Mouse (Mus musculus) embryonic facial prominence, embryonic 14.5 days (tissue): ENCODE measurements around the gene Wdr63. TPM values are rescaled to one million over a fixed set of nuclear protein-coding genes. Genes with fewer than 3 reads are reported as not detected.
A peak's percentile ranks its signal among the peaks of the same experiment; 100 is the strongest.

Experiments used
- ATAC-seq: fragments of 200-750 bp; cut with Nextera tagmentation; 2 replicates; pipeline ENCODE4 v1.8.0; 2017; ENCODE audit warnings: low read depth, moderate number of reproducible peaks, moderate TSS enrichment
- DNase-seq: peaks from one replicate; pipeline ENCODE4 v3.0.0-alpha.2; 2015; ENCODE audit warnings: low spot score
- H3K27ac ChIP-seq: fragments of 300-500 bp; sonication (generic); replicated peaks from 2 replicates; pipeline ENCODE4 v1.5.1; 2014; ENCODE audit warnings: low read depth, mild to moderate bottlenecking, low read length, moderate library complexity
- H3K27me3 ChIP-seq: fragments of 300-500 bp; sonication (generic); replicated peaks from 2 replicates; pipeline ENCODE4 v1.6.1; 2014; ENCODE audit warnings: low read length; ENCODE audit not compliant: control insufficient read depth, insufficient read depth
- H3K36me3 ChIP-seq: fragments of 300-500 bp; sonication (generic); 2 replicates; pipeline ENCODE4 v1.6.1; 2014; ENCODE audit warnings: low read length, mixed read lengths; ENCODE audit not compliant: control insufficient read depth, insufficient read depth
- H3K4me1 ChIP-seq: fragments of 300-500 bp; sonication (generic); 2 replicates; pipeline ENCODE4 v1.6.1; 2014; ENCODE audit warnings: antibody characterized with exemption, low read length; ENCODE audit not compliant: control insufficient read depth, insufficient read depth
- H3K4me2 ChIP-seq: fragments of 300-500 bp; sonication (generic); 2 replicates; pipeline ENCODE4 v1.6.1; 2014; ENCODE audit warnings: low read depth, mild to moderate bottlenecking, low read length, moderate library complexity, mixed read lengths
- H3K4me3 ChIP-seq: fragments of 300-500 bp; sonication (generic); 2 replicates; pipeline ENCODE4 v1.5.1; 2014; ENCODE audit warnings: low read depth, mild to moderate bottlenecking, low read length
- H3K9ac ChIP-seq: fragments of 300-500 bp; sonication (generic); 2 replicates; pipeline ENCODE4 v1.6.1; 2014; ENCODE audit warnings: low read depth, mild to moderate bottlenecking, low read length, moderate library complexity, mixed read lengths
- H3K9me3 ChIP-seq: fragments of 300-500 bp; sonication (generic); 2 replicates; pipeline ENCODE4 v1.6.1; 2016; ENCODE audit warnings: low read length; ENCODE audit not compliant: control insufficient read depth
- WGBS: fragments of 180-500 bp; shearing (Covaris S2); extraction: QIAGEN DNeasy Blood & Tissue Kit; methylation state at CpG from one replicate; pipeline ENCODE4 v1.1.7; 2014; 5-methylcytosine and 5-hydroxymethylcytosine counted together
- polyA plus RNA-seq: library from polyadenylated mRNA; unstranded; fragments of >200 nt; fragmentation: Nextera tagmentation; extraction: Ambion mirVana; gene quantifications from 2 replicates; pipeline ENCODE4 v1.2.1, GENCODE M21; 2014

Wdr63 gene
- polyA plus RNA-seq, 1 experiment from 2014 or later, result 2.3 TPM

DNA sequence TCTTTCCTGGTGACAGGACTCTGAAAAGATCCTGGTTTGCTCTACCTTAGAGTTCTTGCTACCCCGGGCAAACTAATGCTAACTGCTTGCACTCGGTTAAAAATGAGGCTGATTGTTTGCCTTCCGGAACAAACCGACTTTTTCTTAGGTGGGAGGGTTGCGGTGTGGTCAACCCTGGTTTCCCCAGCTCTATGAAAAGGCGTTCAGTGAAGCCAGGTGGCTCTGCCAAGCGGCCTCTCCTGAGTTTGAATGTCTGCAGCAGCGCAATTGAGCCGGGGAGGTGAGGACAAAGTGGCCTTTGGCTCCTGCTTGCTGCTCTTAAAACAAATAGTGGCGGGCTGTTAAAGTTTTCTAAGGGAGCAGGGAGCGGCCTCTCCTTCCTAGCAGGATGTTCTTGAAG lies 42.6 kb upstream of the Wdr63 start:
- H3K36me3 ChIP-seq, result no peaks in the 10 kb centered on the region
- ATAC-seq, result no peak
- H3K4me2 ChIP-seq, result peak overlapping the region; percentile 92
- no peaks in the 10 kb centered on the region for H3K9me3 ChIP-seq
- peaks cover 30% of the 10 kb centered on the region for H3K27me3 ChIP-seq
- no peak overlapping the region for H3K27ac ChIP-seq
- H3K4me1 ChIP-seq, result peaks cover 10% of the 10 kb centered on the region
- WGBS, result 22% methylated on average over 11 of the region's 11 CpGs
- DNase-seq, result peak; percentile 29
- H3K9ac ChIP-seq, result peak overlapping the region; percentile 59; the same call in 1 of the 2 replicates
- H3K4me3 ChIP-seq, result peak overlapping the region; percentile 44

DNA sequence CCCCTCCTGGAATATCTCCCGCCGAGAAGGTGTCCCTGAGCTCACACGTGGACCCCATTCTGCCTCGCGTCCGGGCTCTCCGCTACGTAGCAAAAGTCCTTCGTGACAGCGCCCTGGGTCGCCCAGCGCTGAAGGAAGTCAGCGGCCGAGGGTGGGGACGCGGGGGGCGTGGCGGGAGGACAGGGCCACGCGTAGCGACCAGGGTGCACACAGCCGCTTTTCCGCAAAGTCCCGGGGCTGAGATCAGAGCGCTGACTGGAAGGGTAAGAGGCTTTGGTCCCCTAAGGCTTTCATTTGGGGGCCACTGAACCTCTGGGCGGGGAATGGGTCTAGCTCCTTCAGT lies 42.1 kb upstream of the Wdr63 start:
- DNase-seq, result peak; percentile 19
- no peak for ATAC-seq
- peak overlapping the region; percentile 59 for H3K9ac ChIP-seq

DNA sequence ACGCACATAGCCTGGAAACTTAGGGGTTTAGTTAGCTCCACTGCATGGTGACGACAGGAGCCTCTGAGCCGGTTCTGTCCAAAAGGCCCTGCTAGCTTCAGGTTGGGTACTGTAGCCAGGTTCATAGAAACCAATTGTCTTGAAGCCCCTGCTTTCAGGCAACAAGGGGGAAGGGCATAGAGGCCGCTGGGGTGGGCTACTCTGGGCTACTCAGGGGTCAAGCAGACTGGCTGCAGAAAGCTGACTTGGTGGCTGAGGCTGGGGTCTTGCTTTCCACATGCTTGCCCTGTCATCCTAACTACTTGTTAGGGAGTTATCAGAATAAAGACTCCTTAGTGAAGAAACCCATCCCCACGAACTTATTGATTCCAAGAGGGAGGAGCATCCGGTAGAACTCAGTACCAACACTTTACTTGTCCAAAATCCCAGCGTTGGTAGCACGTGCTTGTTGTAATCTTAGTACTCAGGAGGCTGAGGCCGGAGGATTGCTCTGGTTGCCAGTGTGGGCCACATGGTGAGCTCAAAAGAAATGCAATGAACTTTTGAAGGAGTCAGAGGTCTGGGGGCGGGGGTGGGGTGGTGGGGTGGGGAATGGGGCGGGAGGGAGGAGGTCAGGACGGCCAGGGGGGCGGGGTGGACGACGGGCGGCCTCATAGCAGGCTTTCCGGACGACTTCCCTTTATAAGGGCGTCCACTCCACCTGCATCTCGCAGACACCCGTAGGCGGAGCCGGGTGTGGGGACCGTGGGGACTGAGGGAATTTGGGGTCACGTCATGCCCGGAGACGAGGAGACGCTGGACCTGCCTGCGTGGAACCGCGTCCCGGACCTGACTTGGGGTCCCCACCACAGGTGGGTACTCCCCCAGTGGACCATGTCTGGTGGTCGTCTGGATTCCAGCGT lies 41.5 kb upstream of the Wdr63 start, which contains the start of gene Mcoln2:
Mcoln2 (plus strand) TSS at position 678 of the 902 bp plus-strand sequence.
- Histone ChIP-seq H3K4me2 (peak within 1 kb of the TSS; percentile 92), H3K27me3 (peaks cover 30% of the 10 kb centered on the region), H3K36me3 (no peaks in the 10 kb centered on the region), H3K9ac (peak within 1 kb of the TSS; percentile 59), H3K4me3 (peak within 1 kb of the TSS; percentile 44), H3K4me1 (peaks cover 10% of the 10 kb centered on the region), H3K27ac (no peak within 1 kb of the TSS), H3K9me3 (0 out of 2 replicates have a peak, but pooled peaks cover 3% of the 10 kb centered on the region)
- DNase-seq, result no peak
- 20% methylated on average over 20 of the region's 34 CpGs for WGBS
- no peak for ATAC-seq

More for the DNA sequence above, 42.1 kb upstream of the Wdr63 start:
- WGBS, result under 1% methylated on average over 26 of the region's 26 CpGs
- Histone ChIP-seq H3K27ac (no peak overlapping the region), H3K4me3 (peak overlapping the region; percentile 44), H3K4me2 (peak overlapping the region; percentile 92), H3K4me1 (peaks cover 10% of the 10 kb centered on the region), H3K27me3 (peaks cover 30% of the 10 kb centered on the region), H3K9me3 (0 out of 2 replicates have a peak, but pooled peaks cover 3% of the 10 kb centered on the region), H3K36me3 (no peaks in the 10 kb centered on the region)

DNA sequence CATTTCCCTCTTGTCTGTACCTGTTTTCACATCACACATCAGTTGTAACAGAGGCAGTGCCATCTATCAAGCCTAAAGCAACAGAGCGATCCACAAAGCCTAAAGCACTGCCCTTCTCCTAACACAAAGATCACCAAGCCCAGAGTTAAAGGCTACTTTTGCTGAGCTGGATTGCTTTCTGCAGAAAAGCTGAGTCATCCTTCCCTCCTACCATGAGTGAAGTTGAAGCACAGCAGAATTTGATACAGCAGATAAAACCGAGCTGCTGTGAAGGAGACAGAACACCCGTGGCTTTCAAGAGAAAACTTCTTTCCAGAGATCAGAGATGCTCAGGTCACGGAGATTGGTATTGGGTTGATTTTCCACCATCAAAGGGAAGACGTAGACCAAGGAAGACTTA lies 38.2 kb upstream of the Wdr63 start:
- H3K4me2 ChIP-seq, result no peak overlapping the region
- 59% methylated on average over 5 of the region's 5 CpGs for WGBS
- H3K9me3 ChIP-seq, result 0 out of 2 replicates have a peak, but pooled peaks cover 3% of the 10 kb centered on the region
- H3K4me1 ChIP-seq, result peaks cover 5% of the 10 kb centered on the region
- no peaks in the 10 kb centered on the region for H3K36me3 ChIP-seq
- ATAC-seq (no peak), DNase-seq (no peak)
- no peak overlapping the region for H3K9ac ChIP-seq
- H3K27me3 ChIP-seq, result peaks cover 22% of the 10 kb centered on the region
- H3K27ac ChIP-seq, result no peak overlapping the region
- H3K4me3 ChIP-seq, result no peak overlapping the region

DNA sequence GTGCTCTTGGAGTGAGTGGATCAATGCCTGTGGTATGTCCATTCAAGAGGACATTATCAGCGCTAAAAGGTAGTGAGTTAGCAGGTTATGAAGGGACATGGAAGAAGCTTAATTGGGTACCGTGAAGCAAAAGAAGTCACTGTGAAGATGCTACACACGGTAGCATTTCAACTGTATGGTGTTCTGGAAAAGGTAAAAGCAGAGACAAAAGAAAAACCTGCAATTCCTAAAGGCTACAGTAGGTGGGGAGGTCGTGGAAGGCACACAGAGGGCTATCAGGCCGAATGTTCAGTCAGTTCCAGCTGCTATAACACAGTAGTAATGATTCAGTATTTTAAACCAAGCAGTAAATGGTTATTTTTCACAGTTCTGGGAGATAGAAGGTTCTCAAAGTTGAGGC lies 37.6 kb upstream of the Wdr63 start:
- Histone ChIP-seq H3K27me3 (peaks cover 17% of the 10 kb centered on the region), H3K4me2 (no peak overlapping the region), H3K27ac (no peak overlapping the region), H3K9ac (no peak overlapping the region), H3K9me3 (0 out of 2 replicates have a peak, but pooled peaks cover 3% of the 10 kb centered on the region), H3K4me3 (no peak overlapping the region), H3K36me3 (no peaks in the 10 kb centered on the region), H3K4me1 (peaks cover 5% of the 10 kb centered on the region)
- ATAC-seq (no peak), DNase-seq (no peak)
- 61% methylated on average over 5 of the region's 5 CpGs for WGBS

DNA sequence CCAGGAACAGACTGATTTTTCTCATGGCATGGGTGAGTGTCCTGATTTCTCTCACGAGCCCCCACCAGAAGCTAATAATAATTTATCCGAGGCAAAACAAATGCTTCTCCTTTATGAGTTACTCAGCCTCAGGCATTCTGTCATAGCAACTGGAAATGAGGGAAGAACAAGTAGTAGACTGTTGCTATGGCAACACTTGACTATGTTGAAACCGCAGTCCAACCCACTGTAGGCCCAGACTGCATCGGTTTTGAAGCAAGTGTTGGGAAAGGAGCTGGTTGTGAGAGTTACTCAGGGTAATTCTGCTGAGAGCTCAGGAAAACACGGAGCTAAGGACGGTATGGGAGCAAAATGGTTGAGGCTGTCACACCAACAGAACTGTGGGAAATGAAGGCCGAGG lies 34.6 kb upstream of the Wdr63 start:
- 80% methylated on average over 7 of the region's 7 CpGs for WGBS
- ATAC-seq (no peak), DNase-seq (no peak)
- Histone ChIP-seq H3K9ac (no peak overlapping the region), H3K4me2 (no peak overlapping the region), H3K36me3 (no peaks in the 10 kb centered on the region), H3K27me3 (no peaks in the 10 kb centered on the region; the same call in 1 of the 2 replicates), H3K4me3 (no peak overlapping the region), H3K27ac (no peak overlapping the region), H3K9me3 (0 out of 2 replicates have a peak, but pooled peaks cover 3% of the 10 kb centered on the region), H3K4me1 (no peaks in the 10 kb centered on the region)

DNA sequence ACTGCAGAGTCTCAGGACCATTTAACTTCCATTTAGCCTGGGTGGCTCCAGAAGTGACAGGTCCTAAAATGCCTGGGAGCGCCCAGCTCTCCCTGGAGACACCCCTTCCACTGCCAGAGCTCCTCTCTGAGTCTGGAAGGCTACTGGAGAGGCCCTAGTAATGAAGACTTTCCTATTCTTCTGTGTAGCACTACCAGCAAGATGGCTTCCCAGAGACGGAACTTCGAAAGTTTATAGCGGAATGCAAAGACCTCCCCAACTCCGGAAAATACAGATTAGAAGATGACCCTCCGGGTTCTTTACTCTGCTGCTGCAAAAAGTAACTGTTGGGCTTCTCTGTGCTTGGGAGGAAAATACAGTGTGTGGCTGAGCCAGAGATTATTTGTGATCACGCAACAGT lies 32.3 kb upstream of the Wdr63 start:
- Histone ChIP-seq H3K9ac (no peak overlapping the region), H3K9me3 (0 out of 2 replicates have a peak, but pooled peaks cover 3% of the 10 kb centered on the region), H3K27ac (no peak overlapping the region), H3K4me3 (no peak overlapping the region), H3K36me3 (no peaks in the 10 kb centered on the region), H3K27me3 (no peaks in the 10 kb centered on the region), H3K4me2 (no peak overlapping the region), H3K4me1 (no peaks in the 10 kb centered on the region)
- DNase-seq, result no peak
- WGBS, result 94% methylated on average over 7 of the region's 7 CpGs
- ATAC-seq, result no peak

DNA sequence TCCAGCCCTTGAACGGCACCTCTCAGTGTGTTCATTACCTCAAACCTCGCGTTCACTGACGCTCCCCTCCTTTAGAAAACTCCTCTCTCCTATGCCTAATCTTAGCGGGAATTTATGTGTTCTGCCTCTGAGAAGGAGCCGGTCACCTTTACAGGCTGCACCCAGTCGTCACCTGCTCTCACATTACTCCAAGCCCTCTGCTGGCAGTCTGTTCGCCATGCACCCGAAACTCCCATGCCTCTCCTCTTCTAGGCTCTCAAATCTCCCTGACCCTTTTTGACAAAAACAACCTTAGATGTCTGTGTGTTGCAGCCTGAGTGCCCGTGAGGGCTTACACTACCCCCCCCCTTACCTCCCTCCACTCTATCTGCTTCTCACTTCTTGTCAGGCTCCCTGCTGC lies 28.5 kb upstream of the Wdr63 start:
- H3K4me2 ChIP-seq, result no peak overlapping the region
- H3K27me3 ChIP-seq, result no peaks in the 10 kb centered on the region
- H3K27ac ChIP-seq, result no peak overlapping the region
- WGBS, result 37% methylated on average over 10 of the region's 10 CpGs
- DNase-seq (no peak), ATAC-seq (no peak)
- H3K9me3 ChIP-seq, result no peaks in the 10 kb centered on the region
- H3K9ac ChIP-seq, result no peak overlapping the region
- H3K4me1 ChIP-seq, result no peaks in the 10 kb centered on the region
- H3K36me3 ChIP-seq, result no peaks in the 10 kb centered on the region
- H3K4me3 ChIP-seq, result no peak overlapping the region
